Mouse (Mus musculus) c-Kit-negative CD71-positive TER-119-positive erythroid progenitor cells, embryonic 14.5 days (primary cell): ENCODE results near the gene Kcna3.

Source experiments
- DNase-seq: peaks from one replicate; pipeline ENCODE4 v3.0.0-alpha.2; 2013; ENCODE audit warnings: low read depth, low spot score

The Kcna3 gene

DNA sequence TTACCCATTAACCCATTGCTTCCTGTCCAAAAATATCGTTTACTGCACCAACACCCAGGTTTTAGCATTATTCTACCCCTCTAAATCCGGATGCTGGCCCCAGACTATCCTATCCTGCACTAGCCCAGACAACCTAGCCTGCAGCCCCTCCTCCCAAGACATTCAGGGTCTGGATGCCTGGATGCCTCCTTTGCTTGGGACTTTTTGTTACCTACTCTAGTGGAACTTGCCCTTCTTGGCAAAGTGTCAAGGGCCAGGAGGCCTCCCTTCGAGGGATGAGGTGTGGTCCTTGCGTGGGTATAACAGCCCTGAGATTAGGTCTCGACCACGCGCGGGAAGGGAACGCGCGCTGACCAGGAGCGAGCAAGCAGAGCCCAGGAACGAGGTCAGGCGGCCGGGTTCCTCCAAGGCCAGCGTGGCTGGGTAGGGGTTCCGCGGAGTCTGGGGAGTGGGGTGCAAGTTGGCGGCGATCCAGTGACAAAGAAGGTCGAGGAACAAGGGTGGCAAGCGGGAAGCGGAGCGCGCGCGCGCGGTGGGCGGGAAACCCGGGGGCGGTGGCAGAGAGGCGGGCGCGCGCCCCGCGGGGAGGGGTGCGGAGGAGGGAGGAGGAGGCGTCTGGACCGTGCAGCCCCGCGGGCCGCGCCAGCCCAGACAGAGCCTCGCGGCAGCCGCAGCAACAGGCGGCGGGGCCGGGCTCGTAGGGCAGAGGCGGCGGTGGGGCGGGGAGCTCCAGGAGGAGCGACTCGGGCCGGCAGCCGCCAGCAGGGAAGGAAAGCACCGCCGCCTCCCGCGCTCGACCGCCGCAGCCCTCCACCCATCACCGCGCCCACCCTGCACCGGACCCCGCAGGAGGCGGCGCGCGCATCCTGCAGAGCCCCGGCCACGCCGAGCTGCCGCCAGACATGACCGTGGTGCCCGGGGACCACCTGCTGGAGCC is at the start of gene Kcna3:
Gene Kcna3, plus strand, starts transcription at position 649 of the 937 bp plus-strand sequence.
- no peak for DNase-seq

DNA sequence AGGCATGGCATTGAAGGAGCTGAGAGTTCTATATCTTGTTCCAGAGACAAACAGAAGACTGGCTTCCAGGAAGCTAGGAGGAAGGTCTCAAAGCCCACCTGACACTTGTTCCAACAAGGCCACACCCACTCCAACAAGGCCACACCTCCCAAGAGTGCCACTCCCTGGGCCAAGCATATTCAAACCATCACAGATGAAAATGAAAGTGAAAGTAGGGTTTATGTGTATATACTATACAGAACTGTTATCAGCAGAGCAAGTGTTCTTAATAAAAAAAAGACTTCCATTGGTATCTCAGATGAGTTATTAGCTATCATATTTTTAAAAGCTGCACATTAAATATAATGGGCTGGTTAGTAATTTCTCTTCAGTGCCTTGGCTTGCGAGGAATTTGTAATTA is 44.6 kb upstream of the Kcna3 start:
- DNase-seq, result no peak

DNA sequence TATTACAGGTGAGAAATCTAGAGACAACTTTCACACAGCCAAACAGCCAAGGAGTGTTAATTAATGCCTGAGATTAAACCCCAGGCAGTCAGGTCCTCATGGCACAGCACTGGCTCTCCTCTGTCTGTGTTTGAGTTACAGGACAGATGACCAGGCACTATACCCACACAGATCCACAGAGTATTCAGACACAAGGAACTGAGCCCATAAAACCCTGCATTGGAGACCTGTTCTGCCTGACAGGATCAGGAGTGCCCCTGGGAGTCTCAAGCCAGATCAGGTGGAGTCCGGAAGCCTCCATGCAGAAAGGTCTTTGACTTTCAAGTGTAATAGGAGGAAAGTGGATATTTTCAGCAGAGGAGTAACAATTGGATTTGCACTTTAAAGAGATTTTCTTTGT is 40.6 kb upstream of the Kcna3 start:
- no peak for DNase-seq

DNA sequence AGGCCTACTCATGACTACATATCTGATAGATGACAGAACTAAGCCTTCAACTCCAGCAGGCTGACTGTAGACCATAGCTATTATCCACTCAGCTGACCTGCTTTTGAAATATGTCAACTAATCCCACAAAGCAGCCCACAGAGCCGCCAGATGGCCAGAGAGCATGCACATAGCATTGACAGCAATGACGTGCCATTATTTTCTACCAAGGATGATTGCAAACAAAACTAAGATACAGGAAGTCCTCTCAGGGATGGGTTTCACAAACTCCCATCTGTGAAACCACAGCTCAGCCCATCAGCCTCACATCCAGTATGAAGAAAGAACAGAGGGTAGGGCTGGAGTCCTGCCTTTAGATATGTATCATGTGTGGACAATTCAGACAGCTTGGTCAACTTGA is 39.8 kb upstream of the Kcna3 start:
- DNase-seq, result no peak

DNA sequence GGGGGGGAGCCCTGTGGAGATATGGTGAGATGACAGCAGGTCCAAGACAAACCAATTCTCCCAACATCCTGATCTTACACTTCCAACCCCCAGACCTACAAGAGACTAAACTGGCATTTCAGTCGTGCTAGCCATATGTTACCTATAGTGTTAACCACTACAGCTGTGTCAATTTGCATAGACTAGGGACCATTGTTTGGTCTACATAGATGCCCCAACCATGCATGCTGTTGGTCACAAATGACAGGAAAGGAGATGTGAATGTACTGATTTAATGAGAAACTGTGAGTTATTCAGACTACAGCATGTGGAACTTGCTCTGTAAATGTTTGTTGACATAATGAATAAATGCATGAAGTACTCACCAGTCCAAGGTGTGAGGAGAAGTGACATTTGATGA is 37.6 kb upstream of the Kcna3 start:
- no peak for DNase-seq

DNA sequence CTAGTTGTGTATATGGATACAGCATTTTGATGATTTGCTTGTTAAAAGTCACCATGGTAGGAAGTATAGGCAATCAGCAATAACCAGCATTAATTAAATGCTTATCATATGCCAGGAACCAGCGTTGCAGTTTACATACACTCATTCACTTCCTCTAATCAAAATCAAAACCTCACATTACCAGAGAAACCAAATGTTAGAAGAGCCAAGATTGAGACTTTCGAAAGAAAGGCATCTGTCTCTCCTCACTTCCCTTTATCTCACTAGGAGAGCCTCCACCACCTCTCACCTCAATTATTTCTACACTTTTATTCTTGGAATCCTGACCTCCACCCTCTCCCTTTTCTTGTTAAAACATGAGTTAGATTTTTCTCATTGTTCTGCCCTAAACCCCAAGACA is 35.8 kb upstream of the Kcna3 start:
- no peak for DNase-seq

DNA sequence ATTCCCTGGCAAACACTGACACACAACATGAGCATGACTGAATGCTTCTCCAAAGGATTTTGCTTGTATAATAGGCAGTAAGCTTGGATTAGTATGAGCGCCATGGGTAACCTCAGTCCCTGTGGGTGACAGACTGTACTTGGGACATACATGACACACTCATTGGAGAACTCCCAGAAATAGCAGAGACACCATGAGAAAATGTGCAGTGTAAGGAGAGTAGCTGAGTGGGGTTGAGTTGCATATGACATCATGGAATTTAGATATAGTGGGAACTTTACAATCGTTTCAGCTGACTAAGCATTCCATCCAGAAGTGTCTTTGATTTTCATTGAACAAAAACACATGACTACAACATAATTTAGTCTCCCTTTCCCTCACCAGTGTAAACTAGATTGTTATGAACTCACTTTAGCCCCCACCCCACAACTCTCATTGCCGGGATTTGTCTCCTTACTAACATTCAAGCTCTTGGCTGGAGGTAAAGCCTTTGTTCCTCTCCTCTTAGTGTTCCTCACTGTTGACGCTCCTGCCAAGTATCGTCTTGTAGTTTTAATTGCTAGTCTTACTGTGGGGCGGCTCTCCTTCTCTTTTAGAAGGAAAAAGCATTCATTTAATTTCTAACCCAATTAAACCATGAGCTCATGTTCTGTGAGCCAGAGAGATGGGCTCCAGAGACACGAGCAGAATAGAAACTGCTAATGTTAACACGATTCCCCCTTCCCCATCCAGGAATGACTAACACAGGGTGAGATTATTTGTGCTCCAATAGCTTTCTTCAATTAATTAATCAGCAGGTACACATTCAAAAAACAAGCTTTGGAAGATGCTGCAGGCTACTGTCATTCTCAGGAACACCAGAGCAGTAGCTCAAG is 33.5 kb upstream of the Kcna3 start:
- no peak for DNase-seq

DNA sequence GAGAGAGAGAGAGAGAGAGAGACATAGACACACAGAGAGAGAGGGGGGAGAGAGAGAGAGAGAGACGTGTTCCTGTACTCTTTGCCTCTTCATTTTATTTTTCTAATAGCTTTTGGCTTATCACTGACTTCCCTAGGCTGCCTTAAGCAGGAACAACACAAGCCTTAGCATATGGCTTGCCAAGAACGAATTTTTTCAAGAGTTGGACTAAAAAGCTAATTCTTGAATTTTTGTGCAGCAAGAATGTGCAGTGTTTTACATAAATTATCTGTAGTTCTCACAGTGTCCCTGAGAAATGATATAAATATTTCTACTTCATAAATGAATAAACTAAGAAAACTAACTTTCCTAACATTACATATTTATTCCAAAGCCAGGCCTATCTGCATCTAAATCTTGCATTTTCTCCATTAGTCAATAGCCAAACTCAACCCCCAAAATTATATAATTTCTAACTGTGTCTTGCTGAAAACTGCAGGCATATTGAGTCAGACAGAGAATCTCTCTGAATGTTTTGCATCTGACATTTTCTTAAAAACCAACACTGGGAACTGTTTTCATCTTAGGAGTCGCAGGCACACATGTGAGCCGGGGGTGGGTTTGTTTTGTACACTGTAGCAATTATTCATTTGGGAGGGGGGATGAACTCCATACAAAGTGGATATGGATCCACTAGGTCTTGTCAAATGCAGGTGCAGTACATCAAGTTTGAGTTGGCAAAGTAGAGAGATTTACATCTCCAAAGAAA is 26.5 kb upstream of the Kcna3 start:
- DNase-seq, result no peak

DNA sequence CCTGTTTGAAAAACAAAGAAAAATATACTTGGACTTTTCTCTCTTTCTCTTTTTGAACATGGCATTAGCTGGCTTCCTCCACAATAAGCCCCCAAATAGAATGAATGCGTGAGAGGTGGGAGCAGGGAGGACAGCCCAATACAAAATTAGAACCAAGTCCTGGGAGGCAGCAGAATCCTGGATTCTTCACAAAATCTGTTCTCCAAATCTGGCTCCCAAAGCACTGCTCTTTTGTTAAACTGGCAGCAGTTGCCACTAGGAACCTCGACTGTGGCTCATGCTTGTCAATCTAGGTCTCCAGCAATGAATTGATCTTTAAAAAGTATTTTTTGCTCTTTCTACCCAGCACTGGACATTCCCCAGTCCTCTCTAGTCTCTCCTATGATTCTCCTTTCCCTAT is 17.7 kb upstream of the Kcna3 start:
- DNase-seq, result no peak

DNA sequence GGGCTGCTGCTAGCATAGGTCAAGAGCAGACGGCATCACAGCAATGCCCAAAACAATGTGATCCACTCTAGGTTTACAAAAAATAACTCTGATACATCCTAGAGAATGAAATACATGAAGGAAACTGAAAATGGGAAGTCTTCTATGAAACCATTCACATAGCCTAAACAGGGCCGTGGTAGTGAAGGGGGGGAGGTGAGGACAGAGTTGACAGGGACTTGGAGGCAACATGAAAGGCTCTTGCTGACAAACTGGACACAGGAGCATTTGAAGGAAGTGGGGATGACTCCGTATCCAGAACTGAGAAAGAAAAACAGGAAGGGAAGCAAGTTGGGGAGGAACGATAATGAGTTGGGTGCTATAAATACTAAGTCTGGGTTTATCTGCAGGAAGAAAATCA is 4.4 kb upstream of the Kcna3 start:
- no peak for DNase-seq

DNA sequence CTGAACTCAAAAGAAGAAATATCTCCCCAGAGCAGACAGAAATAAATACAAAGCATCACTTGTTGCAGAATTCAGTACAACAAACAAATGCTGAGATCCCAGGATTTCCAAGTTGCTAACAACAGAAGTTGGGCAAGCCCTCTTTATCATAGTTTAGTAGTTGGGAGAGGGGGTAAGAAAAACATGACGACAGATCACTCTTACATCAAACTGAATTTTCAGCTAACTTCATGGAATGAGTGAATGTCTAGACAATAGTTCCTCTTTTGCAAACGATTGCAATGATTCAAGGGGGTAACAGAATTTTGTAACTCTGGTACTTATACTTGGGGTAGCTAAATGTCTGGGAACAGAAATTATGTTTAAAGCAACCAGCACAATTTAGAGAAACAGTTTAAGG is 1.2 kb upstream of the Kcna3 start:
- no peak for DNase-seq

DNA sequence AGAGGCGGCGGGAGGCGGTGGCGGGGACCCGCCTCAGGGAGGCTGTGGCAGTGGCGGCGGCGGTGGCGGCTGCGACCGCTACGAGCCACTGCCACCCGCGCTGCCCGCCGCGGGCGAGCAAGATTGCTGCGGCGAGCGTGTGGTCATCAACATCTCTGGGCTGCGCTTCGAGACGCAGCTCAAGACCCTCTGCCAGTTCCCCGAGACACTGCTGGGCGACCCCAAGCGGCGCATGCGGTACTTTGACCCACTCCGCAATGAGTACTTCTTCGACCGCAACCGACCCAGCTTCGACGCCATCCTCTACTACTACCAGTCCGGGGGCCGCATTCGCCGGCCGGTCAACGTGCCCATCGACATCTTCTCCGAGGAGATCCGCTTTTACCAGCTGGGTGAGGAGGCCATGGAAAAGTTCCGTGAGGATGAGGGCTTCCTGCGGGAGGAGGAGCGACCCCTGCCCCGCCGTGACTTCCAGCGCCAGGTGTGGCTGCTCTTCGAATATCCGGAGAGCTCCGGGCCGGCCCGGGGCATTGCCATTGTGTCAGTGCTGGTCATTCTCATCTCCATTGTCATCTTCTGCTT is 580 bp downstream of the Kcna3 start:
- no peak for DNase-seq

DNA sequence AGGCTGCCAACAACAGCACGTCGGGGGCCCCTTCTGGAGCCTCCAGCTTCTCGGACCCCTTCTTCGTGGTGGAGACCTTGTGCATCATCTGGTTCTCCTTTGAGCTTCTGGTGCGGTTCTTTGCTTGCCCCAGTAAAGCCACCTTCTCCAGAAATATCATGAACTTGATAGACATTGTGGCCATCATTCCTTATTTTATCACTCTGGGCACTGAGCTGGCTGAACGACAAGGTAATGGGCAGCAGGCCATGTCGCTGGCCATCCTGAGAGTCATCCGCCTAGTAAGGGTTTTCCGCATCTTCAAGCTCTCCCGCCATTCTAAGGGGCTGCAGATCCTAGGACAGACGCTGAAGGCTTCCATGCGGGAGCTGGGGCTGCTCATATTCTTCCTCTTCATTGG is 1.1 kb downstream of the Kcna3 start:
- DNase-seq, result no peak

DNA sequence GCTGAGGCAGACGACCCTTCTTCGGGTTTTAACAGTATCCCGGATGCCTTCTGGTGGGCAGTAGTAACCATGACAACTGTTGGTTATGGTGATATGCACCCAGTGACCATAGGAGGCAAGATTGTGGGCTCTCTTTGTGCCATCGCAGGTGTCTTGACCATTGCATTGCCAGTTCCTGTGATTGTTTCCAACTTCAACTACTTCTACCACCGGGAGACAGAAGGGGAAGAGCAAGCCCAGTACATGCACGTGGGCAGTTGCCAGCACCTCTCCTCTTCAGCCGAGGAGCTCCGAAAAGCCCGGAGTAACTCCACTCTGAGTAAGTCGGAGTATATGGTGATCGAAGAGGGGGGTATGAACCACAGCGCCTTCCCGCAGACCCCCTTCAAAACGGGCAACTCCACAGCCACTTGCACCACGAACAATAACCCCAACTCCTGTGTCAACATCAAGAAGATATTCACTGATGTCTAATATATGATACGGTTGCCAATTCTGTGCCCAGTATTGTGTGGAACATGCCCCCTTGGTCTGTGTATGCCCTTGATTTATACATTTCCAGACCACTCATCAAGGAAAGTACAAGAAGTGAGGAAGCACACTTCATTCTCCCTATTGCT is 1.7 kb downstream of the Kcna3 start:
- DNase-seq, result no peak

DNA sequence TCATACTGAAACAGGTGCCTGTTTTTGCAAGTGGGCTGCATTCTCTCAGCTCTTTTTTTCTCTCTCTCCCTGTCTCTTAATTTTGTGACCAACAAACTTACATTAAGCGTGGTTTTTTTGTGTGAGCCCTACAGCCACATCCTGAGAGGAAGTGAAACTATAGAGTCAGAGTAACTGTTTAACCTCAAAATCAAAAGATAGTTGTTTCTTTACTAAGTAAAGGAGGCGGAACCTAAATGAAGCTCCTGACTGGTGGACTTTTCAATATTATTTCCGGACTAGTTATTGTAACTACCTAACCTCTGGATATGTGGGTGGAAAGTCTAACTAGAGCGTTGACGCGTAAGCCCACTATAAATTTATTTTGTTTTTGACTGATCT is 2.2 kb downstream of the Kcna3 start:
- no peak for DNase-seq

DNA sequence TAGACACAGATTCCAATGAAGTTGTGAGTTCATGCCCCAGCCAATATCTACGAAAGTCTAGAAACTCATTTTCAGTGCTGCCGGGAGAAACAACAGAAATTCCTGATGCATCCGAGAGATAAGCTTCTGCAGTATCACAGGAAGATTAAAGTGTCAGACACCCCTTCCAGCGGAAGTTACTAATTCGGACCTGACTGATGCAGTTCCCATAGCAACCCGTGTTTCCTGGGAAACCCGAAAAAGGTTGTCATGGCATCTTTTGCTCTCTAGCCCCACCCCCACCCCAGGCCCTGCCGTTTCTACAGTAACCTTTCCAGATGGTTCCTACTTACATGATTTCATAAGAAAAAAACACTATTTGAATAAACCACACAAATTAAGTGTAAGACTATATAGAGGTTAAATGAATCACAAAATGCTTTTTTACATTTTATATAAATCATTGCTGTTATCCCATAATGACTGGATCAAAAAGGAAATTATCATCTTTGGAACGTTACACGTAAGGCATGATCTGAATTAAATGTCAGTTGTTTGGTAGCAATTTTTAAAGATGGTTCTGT is 2.8 kb downstream of the Kcna3 start:
- no peak for DNase-seq

DNA sequence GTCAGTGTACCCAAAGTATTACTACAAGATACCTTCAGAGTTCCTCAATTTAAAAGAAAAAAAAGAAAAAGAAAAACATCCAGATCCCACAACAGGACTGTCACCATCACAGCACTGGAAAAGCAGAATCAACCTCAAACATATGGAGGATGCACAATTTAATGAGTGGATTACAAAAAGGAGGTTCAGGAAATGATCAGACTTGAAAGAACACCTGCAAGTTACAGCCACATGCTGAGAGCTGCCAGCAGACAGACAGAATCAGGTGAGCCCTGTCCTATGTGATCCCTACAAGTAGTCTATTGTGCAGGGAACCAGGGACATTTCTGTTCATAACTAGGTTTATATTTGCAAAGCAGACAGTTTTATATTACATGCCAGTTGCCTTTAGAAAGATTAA is 3.3 kb downstream of the Kcna3 start:
- no peak for DNase-seq

DNA sequence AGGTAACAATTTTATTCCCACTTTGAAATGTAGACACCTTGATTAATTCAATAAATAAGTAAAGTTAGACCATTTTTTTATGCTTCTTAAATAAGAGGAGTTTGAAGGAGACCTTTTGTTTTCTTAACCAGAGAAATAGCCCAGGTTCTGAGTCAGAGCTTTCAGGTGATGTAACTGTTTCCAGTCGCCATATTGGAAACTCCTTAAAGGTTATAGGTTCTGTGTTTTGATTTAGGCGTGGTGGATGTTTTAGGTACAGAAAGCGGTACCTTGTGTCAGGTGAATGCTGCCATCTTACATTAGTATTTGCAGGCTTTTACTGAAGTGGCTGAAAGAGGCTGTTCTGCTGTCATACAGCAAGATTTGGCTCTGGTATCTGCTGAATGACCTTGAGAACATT is 4.4 kb downstream of the Kcna3 start:
- DNase-seq, result no peak

DNA sequence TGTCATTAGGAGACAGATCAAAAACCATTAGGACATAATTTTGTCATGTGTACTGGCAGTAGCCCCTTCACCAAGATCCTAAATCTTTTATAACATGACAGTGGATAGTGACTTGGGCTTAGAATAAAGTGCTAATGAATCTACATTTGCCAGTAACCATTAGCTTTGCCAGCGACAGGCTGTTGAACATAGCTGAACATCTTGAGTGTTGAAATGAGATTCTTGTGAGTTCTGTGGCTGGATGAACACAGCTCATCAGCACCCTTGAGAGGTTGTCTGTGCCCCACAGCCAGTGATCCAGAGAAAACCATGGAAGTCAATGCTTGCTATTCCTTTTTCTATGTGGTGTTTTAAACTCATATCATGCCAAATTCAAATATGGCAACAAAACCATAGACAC is 5.7 kb downstream of the Kcna3 start:
- DNase-seq, result no peak

DNA sequence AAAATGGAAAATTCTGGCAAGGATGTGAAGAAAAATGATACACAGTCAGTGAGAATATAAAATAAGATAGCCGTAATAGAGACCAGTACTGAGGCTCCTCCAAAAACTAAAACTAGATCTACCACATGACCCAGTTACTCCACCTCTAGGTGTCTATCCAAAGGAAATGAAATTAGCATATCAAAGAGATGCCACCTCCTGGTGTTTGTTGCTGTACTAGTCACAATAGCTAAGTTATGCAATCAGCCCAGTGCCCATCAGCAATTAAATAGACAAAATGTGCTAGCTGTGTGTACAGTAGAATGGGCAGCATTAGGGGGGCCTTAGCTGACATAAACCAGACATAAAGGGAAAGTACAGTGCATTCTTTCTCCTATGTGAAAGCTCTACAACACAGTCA is 25.5 kb downstream of the Kcna3 start:
- DNase-seq, result no peak

DNA sequence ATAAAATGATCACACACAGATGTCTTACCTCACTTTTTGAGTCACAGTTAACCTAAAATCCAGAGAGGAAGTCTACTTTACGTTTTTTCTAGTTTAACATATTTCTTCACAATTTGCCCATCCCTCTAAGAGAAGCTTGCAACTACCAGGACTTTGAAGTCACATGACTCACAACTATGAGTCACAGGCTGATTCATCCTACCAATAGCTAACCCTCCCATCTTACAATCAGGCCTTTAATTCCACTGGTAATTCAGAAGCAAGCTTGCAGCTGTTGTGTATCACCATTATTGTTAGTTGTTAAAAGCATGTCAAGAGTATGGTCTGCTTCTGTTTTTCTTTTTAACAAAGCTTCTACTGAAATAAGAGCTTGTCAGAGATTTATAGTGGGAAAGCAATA is 26.8 kb downstream of the Kcna3 start:
- no peak for DNase-seq
